Mouse (Mus musculus): ENCODE measurements around the gene Kptn. TPM values are rescaled to one million over a fixed set of nuclear protein-coding genes. Genes with fewer than 3 reads are reported as not detected.

The Kptn gene
- polyA plus RNA-seq, 1 experiment, result 56.4 TPM

DNA sequence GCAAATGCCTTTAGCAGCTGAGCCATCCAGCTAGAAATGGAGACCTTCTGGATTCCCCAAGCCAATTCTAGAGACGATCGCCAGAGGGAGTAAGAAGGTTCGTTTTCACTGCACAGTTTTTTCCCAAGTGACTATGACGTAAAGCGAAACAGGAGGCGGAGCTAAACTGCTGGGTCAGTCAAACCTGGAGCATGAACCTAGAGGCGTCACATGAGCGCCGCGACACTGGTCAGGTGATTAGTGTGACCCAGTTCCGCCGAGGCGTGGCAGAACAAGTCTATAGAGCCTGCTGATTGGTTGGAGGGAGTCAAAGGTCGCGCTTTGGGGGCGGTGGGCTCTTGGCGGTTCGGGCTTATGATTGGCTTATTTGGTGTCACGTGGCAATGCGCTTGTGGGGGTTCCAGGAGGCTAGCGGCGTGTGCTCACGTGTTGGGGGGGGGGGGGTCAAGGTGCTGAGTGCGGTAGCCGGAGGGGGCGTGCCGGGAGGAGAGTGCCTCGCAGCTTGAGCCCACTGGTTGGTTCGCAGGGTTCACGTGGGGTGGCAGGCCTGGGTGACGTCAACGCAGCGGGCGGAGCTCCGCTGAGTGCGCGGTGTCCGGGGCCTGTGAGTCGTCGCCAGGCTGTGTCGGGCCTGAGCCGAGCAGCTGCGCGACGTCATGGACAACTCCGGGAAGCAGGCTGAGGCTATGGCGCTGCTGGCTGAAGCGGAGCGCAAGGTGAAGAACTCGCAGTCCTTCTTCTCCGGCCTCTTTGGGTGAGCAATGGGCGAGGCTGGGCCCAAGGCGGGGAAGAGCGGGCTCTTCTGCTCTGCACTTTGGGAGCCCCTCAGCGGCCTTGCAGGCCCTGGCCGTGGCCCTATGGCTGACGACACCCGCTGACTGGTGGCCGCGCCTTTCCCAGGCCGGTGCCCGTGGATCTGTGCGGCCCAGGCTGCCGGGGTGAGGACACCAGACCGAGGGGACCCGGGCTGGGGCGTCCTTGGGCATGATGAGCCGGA is 21.4 kb upstream of the Kptn start, which contains the start of gene Napa:
Napa (plus strand) TSS at position 438 of the 997 bp plus-strand sequence.
- Histone ChIP-seq H3K4me3 (replicated peaks; ENCODE audit: insufficient read depth, low read depth, low read length) (peak within 1 kb of the TSS; percentile 79), H3K27me3 (ENCODE audit: control insufficient read depth, insufficient read depth, low read length) (no peaks in the 10 kb centered on the region), H3K27ac (ENCODE audit: insufficient read depth, low read length) (peak within 1 kb of the TSS; percentile 49), H3K4me1 (ENCODE audit: control insufficient read depth, insufficient read depth, low read length) (peaks cover 29% of the 10 kb centered on the region)
- DNase-seq, result peak; percentile 98 to 100
- under 1% methylated on average over 68 of the region's 68 CpGs for WGBS
- TF ChIP-seq POLR2A (IDR thresholded peaks at IDR 0.05; ENCODE audit: borderline replicate concordance, insufficient read depth, low read length), result peak; percentile 96
- TF ChIP-seq CTCF (IDR thresholded peaks at IDR 0.05; ENCODE audit: borderline replicate concordance, insufficient read depth, low read depth, low read length), result peak; percentile 57; the same call in 1 of the 2 replicates

DNA sequence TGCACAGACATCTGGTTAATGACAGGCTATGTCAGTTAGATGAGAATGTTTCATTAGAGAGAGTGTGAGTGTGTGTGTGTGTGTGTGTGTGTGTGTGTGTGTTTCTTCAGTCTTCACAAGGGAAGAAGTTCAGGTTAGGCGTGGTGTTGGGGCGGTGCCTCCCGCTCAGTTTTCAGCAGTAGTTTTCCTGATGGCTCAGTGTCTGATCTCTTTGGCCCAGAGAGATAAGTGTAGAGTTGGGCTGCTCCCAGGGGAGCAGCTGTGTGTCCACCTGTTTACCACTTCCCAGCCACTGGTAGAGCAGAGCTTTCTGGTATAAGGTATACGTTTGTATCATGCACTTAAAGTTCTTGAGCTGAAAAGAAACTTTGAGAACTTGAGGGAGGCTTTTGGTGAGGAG is 19.8 kb upstream of the Kptn start:
- peak in 1 of 2 experiments; percentile 18 for DNase-seq
- 30% methylated on average over 4 of the region's 4 CpGs for WGBS
- peaks cover 42% of the 10 kb centered on the region for H3K4me1 ChIP-seq (ENCODE audit: control insufficient read depth, insufficient read depth, low read length)
- H3K4me3 ChIP-seq (replicated peaks; ENCODE audit: insufficient read depth, low read depth, low read length), result peak overlapping the region; percentile 79
- H3K27ac ChIP-seq (ENCODE audit: insufficient read depth, low read length), result no peak overlapping the region
- TF ChIP-seq CTCF (IDR thresholded peaks at IDR 0.05; ENCODE audit: borderline replicate concordance, insufficient read depth, low read depth, low read length) (no peak), POLR2A (IDR thresholded peaks at IDR 0.05; ENCODE audit: borderline replicate concordance, insufficient read depth, low read length) (no peak)
- H3K27me3 ChIP-seq (ENCODE audit: control insufficient read depth, insufficient read depth, low read length), result no peaks in the 10 kb centered on the region

DNA sequence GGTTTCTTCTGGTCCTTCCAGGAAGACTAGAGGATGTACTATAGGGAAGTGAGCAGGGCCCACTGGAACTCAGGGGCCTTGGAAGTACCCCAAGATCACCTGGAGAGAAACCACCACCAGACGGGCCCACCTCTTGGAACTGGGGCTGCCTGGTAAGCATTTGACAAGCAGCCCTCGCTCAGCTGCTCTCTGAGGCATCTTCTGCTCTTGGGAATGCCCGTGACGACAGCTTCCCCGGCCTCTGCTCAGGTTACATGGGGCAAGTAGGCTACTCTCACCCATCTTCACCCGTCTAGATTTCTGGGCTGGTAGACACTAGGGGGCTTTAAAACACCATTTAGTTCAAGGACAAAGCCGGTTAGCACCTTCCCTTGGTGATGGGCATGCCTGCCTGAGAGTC is 18.6 kb upstream of the Kptn start:
- Histone ChIP-seq H3K4me1 (ENCODE audit: control insufficient read depth, insufficient read depth, low read length) (peaks cover 52% of the 10 kb centered on the region), H3K27ac (ENCODE audit: insufficient read depth, low read length) (peak overlapping the region; percentile 72; the same call in 1 of the 2 replicates), H3K27me3 (ENCODE audit: control insufficient read depth, insufficient read depth, low read length) (no peaks in the 10 kb centered on the region), H3K4me3 (replicated peaks; ENCODE audit: insufficient read depth, low read depth, low read length) (no peak overlapping the region)
- no peak for TF ChIP-seq POLR2A (IDR thresholded peaks at IDR 0.05; ENCODE audit: borderline replicate concordance, insufficient read depth, low read length)
- no peak for TF ChIP-seq CTCF (IDR thresholded peaks at IDR 0.05; ENCODE audit: borderline replicate concordance, insufficient read depth, low read depth, low read length)
- WGBS, result 16% methylated on average over 7 of the region's 7 CpGs
- DNase-seq, result peak in 1 of 2 experiments; percentile 32

DNA sequence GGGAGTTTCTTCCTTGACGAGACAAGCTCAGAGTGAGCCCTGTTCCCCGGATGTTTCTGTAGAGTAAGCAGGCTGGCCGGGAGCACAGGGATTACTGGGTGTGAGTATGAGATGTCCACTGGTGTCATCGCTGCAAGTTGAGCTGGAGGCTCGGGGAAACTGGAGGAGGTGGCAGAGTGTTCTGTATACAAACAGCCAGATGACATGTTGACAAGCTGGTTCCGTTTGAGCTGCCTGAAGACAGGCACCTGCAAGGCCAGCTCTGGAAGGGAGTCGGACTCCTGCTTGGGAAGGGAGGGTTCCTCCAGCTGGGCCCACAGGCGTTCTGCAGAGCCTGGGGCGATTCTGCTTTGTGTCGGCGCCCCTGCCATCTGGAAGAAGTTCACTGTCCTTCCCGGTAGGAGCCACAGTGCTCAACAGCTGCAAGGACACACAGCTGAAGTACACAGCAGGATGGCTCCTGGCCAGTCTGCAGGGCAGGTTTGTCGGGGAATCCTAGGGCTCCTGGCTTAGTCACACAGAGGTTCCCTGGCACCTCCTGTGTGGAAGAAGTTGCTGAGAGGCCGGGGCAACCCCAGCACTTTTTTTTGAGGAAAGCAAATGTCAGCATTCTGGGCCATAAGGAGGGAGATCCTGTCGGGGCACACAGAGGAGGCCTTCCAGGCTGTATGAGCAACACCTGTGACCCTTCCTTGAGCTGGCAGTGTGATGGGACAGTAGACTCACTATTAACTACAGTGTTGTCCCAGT is 17.8 kb upstream of the Kptn start:
- H3K27ac ChIP-seq (ENCODE audit: insufficient read depth, low read length), result peak overlapping the region; percentile 72
- TF ChIP-seq POLR2A (IDR thresholded peaks at IDR 0.05; ENCODE audit: borderline replicate concordance, insufficient read depth, low read length), result no peak
- TF ChIP-seq CTCF (IDR thresholded peaks at IDR 0.05; ENCODE audit: borderline replicate concordance, insufficient read depth, low read depth, low read length), result no peak
- H3K4me1 ChIP-seq (ENCODE audit: control insufficient read depth, insufficient read depth, low read length), result peaks cover 58% of the 10 kb centered on the region
- H3K27me3 ChIP-seq (ENCODE audit: control insufficient read depth, insufficient read depth, low read length), result no peaks in the 10 kb centered on the region
- H3K4me3 ChIP-seq (replicated peaks; ENCODE audit: insufficient read depth, low read depth, low read length), result peak overlapping the region; percentile 28
- peak in 1 of 2 experiments; percentile 56 for DNase-seq
- WGBS, result 6% methylated on average over 15 of the region's 15 CpGs

DNA sequence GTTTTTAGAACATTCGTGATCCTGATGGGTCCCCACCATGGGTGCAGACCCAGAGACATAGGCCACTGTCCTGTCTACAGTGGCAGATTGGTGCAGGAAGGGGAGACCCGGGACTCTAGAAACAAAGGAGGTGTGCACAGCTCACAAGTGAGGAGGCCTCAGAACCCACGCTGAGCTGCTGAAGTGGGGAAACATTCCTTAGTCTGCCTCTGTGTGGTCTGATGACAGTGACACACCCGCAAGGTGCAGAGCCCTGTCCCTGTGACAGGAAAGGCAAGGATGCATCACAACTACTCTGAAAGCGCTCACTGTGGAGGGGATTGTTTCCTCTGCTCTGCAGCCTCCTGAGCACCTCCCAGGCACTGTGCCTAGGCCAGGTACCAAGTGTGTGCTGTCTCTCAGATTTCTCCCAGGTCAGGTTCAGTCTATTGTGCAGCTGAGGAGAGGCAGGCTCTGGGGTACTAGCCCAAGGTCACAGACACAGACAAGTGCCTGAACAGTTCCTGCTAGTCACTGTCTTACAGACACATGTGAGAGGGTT is 16.9 kb upstream of the Kptn start:
- H3K4me1 ChIP-seq (ENCODE audit: control insufficient read depth, insufficient read depth, low read length), result peaks cover 66% of the 10 kb centered on the region
- WGBS, result 24% methylated on average over 5 of the region's 5 CpGs
- no peaks in the 10 kb centered on the region for H3K27me3 ChIP-seq (ENCODE audit: control insufficient read depth, insufficient read depth, low read length)
- peak overlapping the region; percentile 96 for H3K27ac ChIP-seq (ENCODE audit: insufficient read depth, low read length)
- no peak for DNase-seq
- peak overlapping the region; percentile 0 for H3K4me3 ChIP-seq (replicated peaks; ENCODE audit: insufficient read depth, low read depth, low read length)
- no peak for TF ChIP-seq POLR2A (IDR thresholded peaks at IDR 0.05; ENCODE audit: borderline replicate concordance, insufficient read depth, low read length)
- TF ChIP-seq CTCF (IDR thresholded peaks at IDR 0.05; ENCODE audit: borderline replicate concordance, insufficient read depth, low read depth, low read length), result no peak

DNA sequence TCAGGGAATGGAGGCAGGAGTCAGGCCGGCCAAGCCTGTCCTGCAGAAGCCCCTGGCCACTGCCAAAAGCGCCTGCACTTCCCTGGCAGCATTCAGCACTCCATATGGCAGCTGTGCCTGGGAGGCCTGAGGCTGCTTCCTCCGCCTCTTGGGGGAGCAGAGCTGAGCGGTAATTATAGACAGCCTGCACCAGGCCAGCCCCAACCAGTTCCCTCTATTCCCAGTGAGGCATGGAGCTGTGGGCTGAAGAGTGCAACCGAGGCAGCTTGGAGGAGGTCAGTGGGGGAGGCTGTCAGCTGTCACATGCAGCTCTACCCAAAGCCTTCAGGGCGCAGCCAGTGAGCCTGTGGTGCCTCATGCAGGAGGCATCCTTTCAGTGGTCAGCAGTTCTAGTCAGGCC is 15.9 kb upstream of the Kptn start:
- 2% methylated on average over 6 of the region's 6 CpGs for WGBS
- DNase-seq, result peak; percentile 92 to 97
- H3K4me1 ChIP-seq (ENCODE audit: control insufficient read depth, insufficient read depth, low read length), result peaks cover 74% of the 10 kb centered on the region
- TF ChIP-seq CTCF (IDR thresholded peaks at IDR 0.05; ENCODE audit: borderline replicate concordance, insufficient read depth, low read depth, low read length) (no peak), POLR2A (IDR thresholded peaks at IDR 0.05; ENCODE audit: borderline replicate concordance, insufficient read depth, low read length) (peak; percentile 68; the same call in 1 of the 2 replicates)
- H3K27me3 ChIP-seq (ENCODE audit: control insufficient read depth, insufficient read depth, low read length), result no peaks in the 10 kb centered on the region
- peak overlapping the region; percentile 0 for H3K4me3 ChIP-seq (replicated peaks; ENCODE audit: insufficient read depth, low read depth, low read length)
- H3K27ac ChIP-seq (ENCODE audit: insufficient read depth, low read length), result peak overlapping the region; percentile 96

Data from cerebellum, adult 2 months (tissue).